ENCODE assay signal across 21 mouse cellular contexts in genomic region chr2:72123851-72124250, GRCm38 (mm10).
DNase-seq lines count a peak whose midpoint lies in the region; ATAC-seq and TF ChIP-seq lines count a peak whose summit lies in the region.
"Had no signal": no experiment of that assay in that cellular context is flagged by ENCODE, and none has a peak within 500 bp of the region (broad histone marks: within the 10 kb centered on the region; RNA-seq: fewer than 3 reads in every experiment).

No protein-coding gene starts in this region.

- WGBS in limb, embryonic 10.5 days: 23% methylated on average over 5 of the region's 5 CpGs
- 23% methylated on average over 5 of the region's 5 CpGs for WGBS in liver, embryonic 13.5 days (ENCODE audit: insufficient replicate concordance)
- WGBS in intestine, postnatal 0 days: 71% methylated on average over 5 of the region's 5 CpGs

- H3K4me3 ChIP-seq in limb, embryonic 10.5 days: no peak overlapping the region
- H3K4me3 ChIP-seq in liver, embryonic 13.5 days (replicated peaks): no peak overlapping the region
- no peak overlapping the region for H3K4me3 ChIP-seq in intestine, postnatal 0 days (ENCODE audit: low read depth, low read length)
- H3K4me3 ChIP-seq: forebrain, embryonic 12.5 days; heart, embryonic 10.5 days; hindbrain, embryonic 12.5 days; megakaryocyte, embryonic 14.5 days had no signal

- peak overlapping the region; percentile 47 for H3K27ac ChIP-seq in limb, embryonic 10.5 days
- no peak overlapping the region for H3K27ac ChIP-seq in liver, embryonic 13.5 days
- H3K27ac ChIP-seq in intestine, postnatal 0 days (ENCODE audit: low read depth, low read length): no peak overlapping the region
- H3K27ac ChIP-seq: heart, embryonic 10.5 days; hindbrain, embryonic 12.5 days had no signal

- DNase-seq in embryo, embryonic 10 days (ENCODE audit: low spot score): peak; percentile 75
- DNase-seq in embryo, embryonic 9.5 days (ENCODE audit: extremely low spot score): peak; percentile 45
- peak; percentile 67 for DNase-seq in limb, embryonic 10.5 days (ENCODE audit: low spot score)
- peak; percentile 6 for DNase-seq in liver, embryonic 13.5 days
- DNase-seq in layer of hippocampus, postnatal 25 days (ENCODE audit: extremely low spot score in 1 of 2, low spot score in 1 of 2): no peak
- no peak for DNase-seq in thymus, postnatal 4 days
- no peak for DNase-seq in layer of hippocampus, adult 18-20 months (ENCODE audit: low spot score in 2 of 2)
- DNase-seq: B cell, adult 2 months; cerebellum, adult 18-20 months; gastrocnemius, postnatal 25 days; kidney, adult 9 months; kidney, postnatal 4 days; lung, postnatal 14 days; right cerebral cortex, postnatal 4 days; thymus, postnatal 14 days had no signal

- no peak overlapping the region for H3K4me2 ChIP-seq in liver, embryonic 13.5 days
- no peak overlapping the region for H3K4me2 ChIP-seq in intestine, postnatal 0 days (replicated peaks; ENCODE audit: low read depth)
- H3K4me2 ChIP-seq: forebrain, embryonic 12.5 days; hindbrain, embryonic 12.5 days had no signal

- TF ChIP-seq CTCF in intestine, postnatal 0 days (IDR thresholded peaks at IDR 0.05; ENCODE audit: low read depth): no peak

- no peaks in the 10 kb centered on the region for H3K36me3 ChIP-seq in limb, embryonic 10.5 days
- H3K36me3 ChIP-seq in liver, embryonic 13.5 days: no peaks in the 10 kb centered on the region
- H3K36me3 ChIP-seq in intestine, postnatal 0 days (ENCODE audit: control insufficient read depth, insufficient read depth): no peaks in the 10 kb centered on the region
- H3K36me3 ChIP-seq: forebrain, embryonic 12.5 days; heart, embryonic 10.5 days; hindbrain, embryonic 12.5 days had no signal

- H3K9me3 ChIP-seq in limb, embryonic 10.5 days (replicated peaks): no peaks in the 10 kb centered on the region
- no peaks in the 10 kb centered on the region for H3K9me3 ChIP-seq in liver, embryonic 13.5 days (replicated peaks)
- H3K9me3 ChIP-seq in intestine, postnatal 0 days (ENCODE audit: control insufficient read depth): no peaks in the 10 kb centered on the region
- H3K9me3 ChIP-seq: forebrain, embryonic 12.5 days; heart, embryonic 10.5 days; hindbrain, embryonic 12.5 days; megakaryocyte, embryonic 14.5 days had no signal

- H3K27me3 ChIP-seq in limb, embryonic 10.5 days (ENCODE audit: low read depth, poor library complexity, severe bottlenecking): 0 out of 2 replicates have a peak, but pooled peaks cover 13% of the 10 kb centered on the region
- no peaks in the 10 kb centered on the region for H3K27me3 ChIP-seq in liver, embryonic 13.5 days
- no peaks in the 10 kb centered on the region for H3K27me3 ChIP-seq in intestine, postnatal 0 days (replicated peaks; ENCODE audit: control insufficient read depth, insufficient read depth, low read length)
- H3K27me3 ChIP-seq: forebrain, embryonic 12.5 days; megakaryocyte, embryonic 14.5 days had no signal

- no peak overlapping the region for H3K9ac ChIP-seq in liver, embryonic 13.5 days
- no peak overlapping the region for H3K9ac ChIP-seq in intestine, postnatal 0 days (ENCODE audit: low read depth, low read length)
- H3K9ac ChIP-seq: forebrain, embryonic 12.5 days; hindbrain, embryonic 12.5 days had no signal

- peak; percentile 60 for ATAC-seq in liver, embryonic 13.5 days (ENCODE audit: low read depth)
- ATAC-seq in intestine, postnatal 0 days: no peak
- ATAC-seq: midbrain, embryonic 16.5 days had no signal

- peaks cover 24% of the 10 kb centered on the region for H3K4me1 ChIP-seq in limb, embryonic 10.5 days
- peaks cover 13% of the 10 kb centered on the region for H3K4me1 ChIP-seq in liver, embryonic 13.5 days (replicated peaks)
- no peaks in the 10 kb centered on the region for H3K4me1 ChIP-seq in intestine, postnatal 0 days (replicated peaks; ENCODE audit: control insufficient read depth, insufficient read depth, low read length)

Comparison
In these comparisons a context has a peak if more than half of its experiments do, and no peak if none do; other contexts are left out.
1. DNase-seq: peak in embryo, embryonic 10 days (single experiment), embryo, embryonic 9.5 days (single experiment), limb, embryonic 10.5 days (single experiment) and liver, embryonic 13.5 days (single experiment); none in layer of hippocampus, postnatal 25 days (0 of 2), thymus, postnatal 4 days (single experiment) and layer of hippocampus, adult 18-20 months (0 of 2).